Mouse (Mus musculus) MEL (cell line): Measurements from ENCODE around the gene Gpr162. TPM values are rescaled to one million over a fixed set of nuclear protein-coding genes. Genes with fewer than 3 reads are reported as not detected.
"Not testable (repeated sequence)": the region's sequence is repeated elsewhere in the genome, so short reads cannot be mapped to it uniquely, and the experiment has no call there.

Experiments used
- DNase-seq: peaks from one replicate; pipeline ENCODE4 v3.0.0; 2011; ENCODE audit warnings: low read depth, low spot score
- H3K27ac ChIP-seq: 2 replicates; pipeline ENCODE4 v1.5.1; 2012; ENCODE audit warnings: low read depth, mild to moderate bottlenecking, control low read depth, low read length, moderate library complexity; ENCODE audit not compliant: control insufficient read depth
- H3K27me3 ChIP-seq, 2 experiments: fragments of 150-350 bp in 1 of 2; sonication (generic) in 1 of 2; 2 replicates each; pipeline ENCODE4 v1.6.1; 2012; ENCODE audit warnings: low read length in 2 of 2, mild to moderate bottlenecking in 2 of 2, improper control_type of control experiment in 1 of 2, moderate library complexity in 1 of 2; ENCODE audit not compliant: insufficient read depth in 2 of 2, control insufficient read depth in 1 of 2
- H3K36me3 ChIP-seq, 2 experiments: 2 replicates each; pipeline ENCODE4 v1.6.1; 2012 to 2014; ENCODE audit warnings: low read length in 2 of 2, improper control_type of control experiment in 1 of 2, inconsistent platforms in 1 of 2, mild to moderate bottlenecking in 1 of 2; ENCODE audit not compliant: insufficient read depth in 2 of 2, control insufficient read depth in 1 of 2
- H3K4me1 ChIP-seq, 2 experiments: fragments of 150-350 bp in 1 of 2; sonication (generic) in 1 of 2; 2 replicates each; pipeline ENCODE4 v1.6.1; 2012; ENCODE audit warnings: low read length in 2 of 2, improper control_type of control experiment in 1 of 2, mild to moderate bottlenecking in 1 of 2; ENCODE audit not compliant: insufficient read depth in 2 of 2, control insufficient read depth in 1 of 2
- H3K4me3 ChIP-seq, 2 experiments: fragments of 150-350 bp in 1 of 2; sonication (generic) in 1 of 2; 2 replicates each; pipeline ENCODE4 v1.5.1; 2012; ENCODE audit warnings: low read depth in 2 of 2, low read length in 2 of 2, mild to moderate bottlenecking in 2 of 2, moderate library complexity in 2 of 2, control low read depth in 1 of 2, improper control_type of control experiment in 1 of 2; ENCODE audit not compliant: control insufficient read depth in 1 of 2, insufficient read depth in 1 of 2
- H3K79me2 ChIP-seq: 2 replicates; pipeline ENCODE4 v1.6.1; 2012; ENCODE audit warnings: mild to moderate bottlenecking, low read length, moderate library complexity; ENCODE audit not compliant: control insufficient read depth, poor library complexity, insufficient read depth
- H3K9ac ChIP-seq: 2 replicates; pipeline ENCODE4 v1.6.1; 2012; ENCODE audit warnings: low read depth, mild to moderate bottlenecking, control low read depth, low read length, moderate library complexity; ENCODE audit not compliant: control insufficient read depth, poor library complexity, severe bottlenecking
- H3K9me3 ChIP-seq: fragments of 150-350 bp; sonication (generic); replicated peaks from 2 replicates; pipeline ENCODE4 v1.6.1; 2012; ENCODE audit warnings: mild to moderate bottlenecking, low read length, improper control_type of control experiment, moderate library complexity; ENCODE audit not compliant: insufficient read depth
- CHD1 ChIP-seq: IDR thresholded peaks from 2 replicates; pipeline ENCODE4 v1.6.1; 2012; ENCODE audit warnings: low read depth, mild to moderate bottlenecking, inconsistent platforms, low read length, improper control_type of control experiment
- CTCF ChIP-seq, 3 experiments: IDR thresholded peaks in 2 of 3; conservative IDR thresholded peaks in 1 of 3; 2 replicates each; pipeline ENCODE4 v1.5.1; 2011 to 2012; ENCODE audit warnings: low read length in 3 of 3, low read depth in 2 of 3, mild to moderate bottlenecking in 2 of 3, improper control_type of control experiment in 1 of 3, inconsistent platforms in 1 of 3, mixed read lengths in 1 of 3, moderate library complexity in 1 of 3; ENCODE audit not compliant: control insufficient read depth in 1 of 3, insufficient read depth in 1 of 3, poor library complexity in 1 of 3, severe bottlenecking in 1 of 3
- ELF1 ChIP-seq: IDR thresholded peaks from 2 replicates; pipeline ENCODE4 v1.6.1; 2014; ENCODE audit warnings: low read depth, mild to moderate bottlenecking, inconsistent platforms, low read length, improper control_type of control experiment, moderate library complexity
- HCFC1 ChIP-seq: IDR thresholded peaks from 2 replicates; pipeline ENCODE4 v1.6.1; 2012; ENCODE audit warnings: low read depth, mild to moderate bottlenecking, inconsistent platforms, low read length, improper control_type of control experiment, moderate library complexity
- JUND ChIP-seq: IDR thresholded peaks from 2 replicates; pipeline ENCODE4 v1.6.1; 2011; ENCODE audit warnings: low read depth, mild to moderate bottlenecking, improper control_type of control experiment, low read length
- MAX ChIP-seq: IDR thresholded peaks from 2 replicates; pipeline ENCODE4 v1.6.1; 2011; ENCODE audit warnings: low read length, improper control_type of control experiment
- MYC ChIP-seq: IDR thresholded peaks from 2 replicates; pipeline ENCODE4 v1.6.1; 2011; ENCODE audit warnings: low read depth, mild to moderate bottlenecking, low read length, improper control_type of control experiment, moderate library complexity
- NRF1 ChIP-seq: IDR thresholded peaks from 2 replicates; pipeline ENCODE4 v1.6.1; 2014; ENCODE audit warnings: low read depth, mild to moderate bottlenecking, inconsistent platforms, low read length, improper control_type of control experiment, moderate library complexity; ENCODE audit not compliant: poor library complexity, insufficient read depth, severe bottlenecking
- RCOR1 ChIP-seq: IDR thresholded peaks from 2 replicates; pipeline ENCODE4 v1.6.1; 2012; ENCODE audit warnings: low read depth, mild to moderate bottlenecking, inconsistent platforms, low read length, improper control_type of control experiment
- SMC3 ChIP-seq: IDR thresholded peaks from 2 replicates; pipeline ENCODE4 v1.6.1; 2011; ENCODE audit warnings: low read depth, low read length, improper control_type of control experiment
- TAL1 ChIP-seq: IDR thresholded peaks from 2 replicates; pipeline ENCODE4 v1.6.1; 2012; ENCODE audit warnings: mild to moderate bottlenecking, inconsistent platforms, low read length, moderate library complexity, mixed read lengths
- ZKSCAN1 ChIP-seq: IDR thresholded peaks from 2 replicates; pipeline ENCODE4 v1.6.1; 2012; ENCODE audit warnings: low read depth, mild to moderate bottlenecking, inconsistent platforms, low read length, improper control_type of control experiment, moderate library complexity
- ZNF384 ChIP-seq: IDR thresholded peaks from 2 replicates; pipeline ENCODE4 v1.6.1; 2012; ENCODE audit warnings: low read depth, mild to moderate bottlenecking, inconsistent platforms, low read length, improper control_type of control experiment
- polyA plus RNA-seq, 2 experiments: library from polyadenylated mRNA; stranded (reverse) in 1 of 2; unstranded in 1 of 2; fragments of >175 nt in 1 of 2; fragments of >200 nt in 1 of 2; gene quantifications; 2 replicates each; pipeline versions ENCODE4 v1.2.1 to v1.2.4; 2012; ENCODE audit warnings: low replicate concordance in 2 of 2, low read depth in 1 of 2; ENCODE audit not compliant: insufficient read length in 2 of 2, insufficient read depth in 1 of 2, missing spikeins in 1 of 2
- total RNA-seq: library from RNA; depleted of rRNA; stranded (reverse); fragments of 300-350 nt; gene quantifications from 2 replicates; pipeline ENCODE4 v1.2.3, GENCODE M21; 2012

The Gpr162 gene
- total and polyA plus RNA-seq, 3 experiments: 0.08 to 0.84 TPM; not detected in 1

GRCm38 (mm10) chr6:124900056-124900800, 36.4 kb upstream of the Gpr162 start:
- Histone ChIP-seq H3K9me3 (no peaks in the 10 kb centered on the region), H3K27me3 (no peaks in the 10 kb centered on the region; a peak in 1 of 4 replicates), H3K36me3 (no peaks in the 10 kb centered on the region; a peak in 1 of 4 replicates), H3K4me1 (peaks cover 0 to 5% of the 10 kb centered on the region in 2 experiments; a peak in 3 of 4 replicates), H3K79me2 (peaks cover 2% of the 10 kb centered on the region; the same call in 1 of the 2 replicates), H3K27ac (no peak overlapping the region), H3K4me3 (no peak overlapping the region), H3K9ac (no peak overlapping the region)
- no peak for DNase-seq
- TF ChIP-seq NRF1 (no peak), ZNF384 (peak; percentile 54; the same call in 1 of the 2 replicates), CHD1 (no peak), ZKSCAN1 (no peak)

GRCm38 (mm10) chr6:124898359-124898758, 34.6 kb upstream of the Gpr162 start:
- peak; percentile 24 for DNase-seq
- H3K9ac ChIP-seq: no peak overlapping the region
- no peaks in the 10 kb centered on the region for H3K4me1 ChIP-seq
- no peaks in the 10 kb centered on the region for H3K9me3 ChIP-seq
- no peak overlapping the region for H3K27ac ChIP-seq
- no peaks in the 10 kb centered on the region for H3K36me3 ChIP-seq
- no peak overlapping the region for H3K4me3 ChIP-seq
- H3K27me3 ChIP-seq: peaks cover 0 to 2% of the 10 kb centered on the region in 2 experiments; a peak in 3 of 4 replicates
- TF ChIP-seq ZNF384 (peak; percentile 21; the same call in 1 of the 2 replicates), MYC (no peak), RCOR1 (0 out of 2 replicates have a peak, but pooled peaks have one; percentile 13)
- TF ChIP-seq, all 39 proteins: peak for 2
- no peaks in the 10 kb centered on the region for H3K79me2 ChIP-seq

GRCm38 (mm10) chr6:124894113-124894512, 30.3 kb upstream of the Gpr162 start:
- not testable (repeated sequence) for H3K9me3 ChIP-seq, H3K36me3 ChIP-seq, H3K4me3 ChIP-seq, H3K27me3 ChIP-seq, H3K9ac ChIP-seq, H3K79me2 ChIP-seq, H3K27ac ChIP-seq, H3K4me1 ChIP-seq, DNase-seq

- H3K27ac ChIP-seq: no peak overlapping the region
- H3K36me3 ChIP-seq: no peaks in the 10 kb centered on the region
- DNase-seq: no peak
- no peak for TF ChIP-seq HCFC1
- no peak for TF ChIP-seq ZNF384
- no peak for TF ChIP-seq CTCF (IDR thresholded peaks at IDR 0.05 in 2 of 3, conservative IDR thresholded peaks at IDR 0.05 in 1 of 3; ENCODE audit: control insufficient read depth in 1 of 3, insufficient read depth in 1 of 3, low read depth in 2 of 3, low read length in 3 of 3, poor library complexity in 1 of 3, severe bottlenecking in 1 of 3)
- no peak for TF ChIP-seq MAX
- no peak for TF ChIP-seq ELF1
- TF ChIP-seq JUND: no peak
- no peak for TF ChIP-seq TAL1
- no peak for TF ChIP-seq SMC3
- H3K9me3 ChIP-seq: no peaks in the 10 kb centered on the region
- H3K9ac ChIP-seq: no peak overlapping the region
- no peaks in the 10 kb centered on the region for H3K4me1 ChIP-seq
- H3K27me3 ChIP-seq: peaks cover 3 to 5% of the 10 kb centered on the region in 2 experiments
- no peaks in the 10 kb centered on the region for H3K79me2 ChIP-seq
- H3K4me3 ChIP-seq: no peak overlapping the region
Measured at GRCm38 (mm10) chr6:124890997-124891396, 27.2 kb upstream of the Gpr162 start.
